Mouse (Mus musculus) left cerebral cortex, postnatal 14 days (tissue): Measurements from ENCODE around the gene Numb. TPM values are rescaled to one million over a fixed set of nuclear protein-coding genes. Genes with fewer than 3 reads are reported as not detected.
"Not testable (repeated sequence)": the region's sequence is repeated elsewhere in the genome, so short reads cannot be mapped to it uniquely, and the experiment has no call there.

ENCODE experiments used
- DNase-seq, 2 experiments: peaks; one replicate each; pipeline ENCODE4 v3.0.0; 2021 to 2022; ENCODE audit warnings: low spot score in 2 of 2, mixed read lengths in 1 of 2
- intact Hi-C: fragments of 180-260 bp; cut with DNase I; formaldehyde crosslinking; loops from one replicate; pipeline ENCODE4 v1.15.1; 2025
- long read RNA-seq, 2 experiments: library from polyadenylated mRNA; stranded (forward); transcript quantifications; one replicate each; pipeline ENCODE4 v2.0.0; 2021
- total RNA-seq, 2 experiments: library from RNA; stranded (reverse); gene quantifications; 2 replicates each; pipeline ENCODE4 v1.2.3; 2021

The Numb gene
- 10 to 100 TPM; 53.9 to 65.2 TPM for total RNA-seq
- long read RNA-seq, experiment 1, transcript Numb-204 (11 exons, 3,549 nt) = major isoform, 9 of 45 reads
- long read RNA-seq, experiment 1, partial matches to known transcripts = 9 of 45 reads
- long read RNA-seq, experiment 1, other reads (novel, unspliced or antisense) = 27 of 45 reads
- long read RNA-seq, experiment 2, transcript Numb-204 (11 exons, 3,549 nt) = major isoform, 14 of 46 reads
- long read RNA-seq, experiment 2, partial matches to known transcripts = 3 of 46 reads
- long read RNA-seq, experiment 2, other reads (novel, unspliced or antisense) = 29 of 46 reads

DNA sequence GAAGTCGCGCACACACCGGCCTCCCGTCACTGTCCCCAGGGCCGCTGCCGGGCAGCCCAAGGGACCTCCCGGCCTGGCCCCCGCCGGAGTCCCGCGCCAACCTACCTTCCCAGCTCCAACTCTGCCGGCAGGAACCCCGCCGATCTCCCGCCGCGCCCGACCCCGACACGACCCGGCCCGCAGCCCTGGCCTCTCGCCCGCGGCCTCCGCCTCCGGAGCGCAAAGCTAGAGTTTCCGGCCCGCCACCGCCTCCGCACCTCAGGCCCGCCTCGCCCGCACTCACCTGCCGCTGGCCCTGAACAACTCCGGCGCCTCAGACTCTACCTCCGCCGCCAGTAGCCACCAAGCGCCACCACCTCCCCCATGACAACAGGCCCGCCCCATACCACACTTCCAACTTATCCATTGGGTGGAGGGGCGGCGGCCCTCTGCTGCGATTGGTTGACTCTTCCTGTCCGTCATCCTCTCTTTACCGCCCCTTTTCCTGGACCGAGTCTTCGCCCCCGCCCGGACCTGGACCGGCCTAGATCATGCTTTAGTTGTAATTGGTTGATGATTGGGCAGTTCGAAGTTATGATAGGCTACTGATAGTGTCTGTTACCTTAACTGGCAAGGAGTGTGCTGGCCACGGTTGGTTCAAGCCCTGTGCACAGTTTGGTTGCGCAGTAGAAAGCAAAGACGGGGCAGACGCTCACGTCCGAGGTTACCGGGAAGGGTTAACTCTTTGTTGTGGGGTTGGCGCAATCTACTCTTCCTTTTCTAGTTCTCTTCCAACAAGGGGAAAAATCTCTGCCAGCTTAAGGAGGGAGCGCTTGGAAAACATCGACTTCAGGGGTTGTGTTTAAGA, at the start of gene Numb:
Numb (minus strand) TSS at position 400 of the 847 bp plus-strand sequence.
- intact Hi-C loops = loop anchor here (5.0 to 10.0 kb wide), 2 partner anchors 39 to 67 kb away; no protein-coding TSS in a partner anchor
- peak; percentile 99 for DNase-seq

DNA sequence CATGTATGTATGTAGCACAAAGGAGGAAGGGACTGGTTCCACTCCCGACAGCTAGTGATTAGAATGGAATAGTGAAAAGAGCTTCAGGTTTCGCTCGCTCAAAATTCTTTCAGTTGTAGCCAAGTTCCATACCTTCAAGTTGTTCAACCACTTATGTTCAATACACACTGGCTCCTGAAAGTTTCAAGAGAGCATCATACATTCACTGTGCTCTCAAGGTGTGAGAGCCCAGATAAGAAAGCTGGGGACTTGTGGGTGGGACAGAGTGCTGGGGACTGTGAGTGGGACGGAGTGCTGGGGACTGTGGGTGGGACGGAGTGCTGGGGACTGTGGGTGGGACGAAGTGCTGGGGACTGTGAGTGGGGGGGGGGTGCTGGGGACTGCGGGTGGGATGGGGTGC, 43.5 kb upstream of the Numb start:
- DNase-seq = no peak
- intact Hi-C loops = no loop called here

DNA sequence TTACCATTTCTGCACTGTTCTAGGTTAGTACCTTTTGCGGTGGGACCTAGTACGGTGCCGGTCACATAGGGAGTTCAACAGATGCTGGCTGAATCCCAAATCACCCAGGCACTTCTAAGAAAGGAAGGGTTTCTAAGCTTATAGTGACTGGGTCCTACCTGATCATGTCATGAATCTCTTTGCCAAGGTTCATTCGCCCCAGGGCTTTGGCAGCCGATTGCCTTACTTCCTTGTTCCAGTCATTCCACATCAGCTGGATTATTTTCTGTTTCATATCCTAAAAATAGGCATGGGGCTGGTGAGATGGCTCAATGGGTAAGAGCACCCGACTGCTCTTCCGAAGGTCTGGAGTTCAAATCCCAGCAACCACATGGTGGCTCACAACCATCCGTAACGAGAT, 36.5 kb upstream of the Numb start:
- DNase-seq = no peak
- intact Hi-C loops = loop anchor here (10.0 kb wide), 1 partner anchor 243 kb away; no protein-coding TSS in a partner anchor

DNA sequence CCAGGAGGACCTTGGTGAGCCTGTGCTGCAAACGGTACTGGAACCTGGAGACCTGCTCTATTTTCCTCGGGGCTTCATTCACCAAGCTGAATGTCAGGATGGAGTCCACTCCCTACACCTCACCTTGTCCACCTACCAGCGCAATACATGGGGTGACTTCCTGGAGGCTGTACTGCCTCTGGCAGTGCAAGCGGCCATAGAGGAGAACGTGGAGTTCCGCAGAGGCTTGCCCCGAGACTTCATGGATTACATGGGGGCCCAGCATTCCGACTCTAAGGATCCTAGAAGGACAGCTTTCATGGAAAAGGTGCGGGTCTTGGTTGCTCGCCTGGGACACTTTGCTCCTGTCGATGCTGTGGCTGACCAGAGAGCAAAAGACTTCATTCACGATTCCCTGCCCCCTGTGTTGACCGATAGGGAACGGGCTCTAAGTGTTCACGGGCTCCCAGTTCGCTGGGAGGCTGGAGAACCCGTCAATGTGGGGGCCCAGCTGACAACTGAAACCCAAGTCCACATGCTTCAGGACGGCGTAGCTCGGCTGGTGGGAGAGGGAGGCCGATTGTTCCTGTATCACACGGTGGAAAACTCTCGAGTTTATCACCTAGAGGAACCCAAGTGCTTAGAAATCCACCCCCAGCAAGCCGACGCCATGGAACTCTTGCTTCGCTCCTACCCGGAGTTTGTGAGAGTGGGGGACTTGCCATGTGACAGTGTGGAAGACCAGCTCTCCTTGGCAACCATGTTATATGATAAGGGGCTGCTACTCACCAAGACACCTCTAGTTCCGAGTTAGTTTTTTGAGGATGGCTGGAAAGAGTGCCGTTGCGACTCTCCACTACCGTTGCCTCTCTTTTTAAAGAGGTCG, 30.2 kb upstream of the Numb start:
- intact Hi-C loops = loop anchor here (10.0 kb wide), 1 partner anchor 237 kb away; no protein-coding TSS in a partner anchor

DNA sequence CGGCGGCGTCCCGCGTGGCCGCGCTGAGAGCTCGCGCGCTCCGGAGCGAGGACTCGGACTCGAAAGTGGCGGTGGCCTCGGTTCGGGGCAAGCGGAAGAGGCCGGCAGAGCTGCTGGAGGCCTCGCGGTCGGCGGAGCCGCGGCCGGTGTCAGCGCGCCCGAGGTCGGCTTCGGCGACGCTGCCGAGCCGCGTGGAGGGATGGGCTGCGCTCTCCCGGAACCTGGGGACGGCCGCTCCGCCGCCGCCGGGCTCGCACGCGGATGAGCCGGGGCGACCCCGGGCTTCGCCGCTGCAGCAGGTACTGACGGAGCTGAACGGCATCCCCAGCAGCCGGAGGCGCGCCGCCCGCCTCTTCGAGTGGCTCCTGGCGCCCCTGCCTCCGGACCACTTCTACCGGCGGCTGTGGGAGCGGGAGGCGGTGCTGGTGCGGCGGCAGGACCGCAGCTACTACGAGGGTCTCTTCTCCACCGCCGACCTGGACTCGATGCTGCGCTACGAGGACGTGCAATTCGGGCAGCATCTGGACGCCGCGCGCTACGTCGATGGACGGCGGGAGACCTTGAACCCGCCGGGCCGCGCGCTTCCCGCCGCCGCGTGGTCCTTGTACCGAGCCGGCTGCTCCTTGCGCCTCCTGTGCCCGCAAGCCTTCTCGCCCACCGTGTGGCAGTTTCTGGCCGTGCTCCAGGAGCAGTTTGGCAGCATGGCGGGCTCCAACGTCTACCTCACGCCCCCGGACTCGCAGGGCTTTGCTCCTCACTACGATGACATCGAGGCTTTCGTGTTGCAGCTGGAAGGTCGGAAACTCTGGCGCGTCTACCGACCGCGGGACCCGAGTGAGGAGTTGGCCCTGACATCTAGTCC, 29.3 kb upstream of the Numb start:
- peak; percentile 51 to 66 for DNase-seq
- intact Hi-C loops = loop anchor here (10.0 kb wide), 1 partner anchor 236 kb away; no protein-coding TSS in a partner anchor

More for the DNA sequence above, 30.2 kb upstream of the Numb start:
- DNase-seq = no peak

DNA sequence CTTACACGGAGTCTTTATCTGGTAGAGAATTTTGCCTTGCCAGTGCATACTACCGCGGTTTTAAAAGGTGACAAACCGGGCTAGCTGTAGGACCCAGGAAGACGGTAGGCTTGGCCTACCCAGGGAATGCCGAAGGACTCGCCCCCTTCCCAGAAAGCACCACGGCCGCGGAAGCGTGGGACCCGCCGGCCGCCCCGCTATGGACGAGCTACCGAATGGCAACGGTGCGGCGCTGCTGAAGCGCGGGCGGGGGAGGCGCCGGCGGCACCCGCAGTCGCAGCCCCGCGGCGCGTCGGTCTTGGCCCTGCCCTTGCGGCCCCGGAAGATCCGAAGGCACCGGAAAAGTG, 28.7 kb upstream of the Numb start, which contains the start of gene Riox1:
Riox1 (plus strand) TSS at position 116 of the 347 bp plus-strand sequence.
- intact Hi-C loops = loop anchor here (10.0 kb wide), 1 partner anchor 236 kb away; no protein-coding TSS in a partner anchor

DNA sequence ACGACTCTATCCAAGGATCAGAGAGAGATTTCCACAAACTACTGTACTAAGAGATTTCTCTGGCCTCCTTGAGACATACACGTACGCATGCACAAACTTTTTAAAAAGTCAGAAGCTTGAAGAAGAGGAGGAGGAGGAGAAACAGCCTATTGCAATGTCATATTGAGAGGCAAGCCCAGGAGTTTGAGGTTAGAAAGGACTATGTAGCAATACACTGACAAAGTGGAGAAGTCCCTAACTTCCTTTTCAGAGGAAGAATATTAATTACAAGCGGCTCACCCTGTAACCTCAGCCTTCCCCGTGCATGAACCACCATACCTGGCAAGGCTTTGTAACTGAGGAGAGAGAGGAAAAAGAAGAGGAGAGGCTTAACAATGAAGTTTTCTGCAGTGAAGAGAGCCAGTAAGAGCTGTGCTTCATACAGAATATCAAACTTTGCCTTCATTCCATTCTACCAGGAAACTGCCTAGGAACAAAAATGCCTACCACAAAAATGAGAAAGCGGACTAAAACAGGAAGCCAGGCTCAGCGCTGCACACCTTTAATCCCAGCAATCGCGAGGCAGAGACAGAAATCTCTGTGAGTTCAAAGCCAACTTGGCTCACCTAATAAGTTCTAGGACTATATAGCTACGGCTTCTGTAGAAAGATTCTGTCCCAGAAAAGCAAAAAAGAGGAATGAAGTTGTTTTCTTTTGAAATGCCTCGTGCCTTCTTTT, 28.2 kb upstream of the Numb start:
- intact Hi-C loops = loop anchor here (10.0 kb wide), 1 partner anchor 235 kb away; no protein-coding TSS in a partner anchor
- DNase-seq = no peak

More for the DNA sequence above, 28.7 kb upstream of the Numb start, which contains the start of gene Riox1:
- DNase-seq = peak; percentile 79 to 86

DNA sequence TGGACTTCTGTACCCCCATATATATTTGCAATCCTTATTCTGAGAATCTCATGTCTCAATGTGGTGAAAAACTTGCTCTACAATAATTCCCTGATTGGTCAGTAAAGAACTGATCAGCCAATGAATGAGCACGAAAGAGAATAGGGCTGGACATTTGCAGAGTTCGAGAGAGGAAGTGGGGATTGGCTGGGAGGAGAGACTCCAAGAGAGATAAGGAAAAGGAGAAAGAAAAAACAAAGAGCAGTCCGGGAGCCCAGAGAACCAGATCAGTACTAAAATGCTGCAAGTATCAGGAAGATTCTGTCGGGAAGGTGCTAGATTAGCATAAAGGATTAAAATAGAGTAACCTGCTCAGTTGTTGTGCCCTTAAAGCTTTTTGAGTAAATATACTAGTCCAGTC, 27.3 kb upstream of the Numb start:
- no peak for DNase-seq
- intact Hi-C loops = no loop called here

DNA sequence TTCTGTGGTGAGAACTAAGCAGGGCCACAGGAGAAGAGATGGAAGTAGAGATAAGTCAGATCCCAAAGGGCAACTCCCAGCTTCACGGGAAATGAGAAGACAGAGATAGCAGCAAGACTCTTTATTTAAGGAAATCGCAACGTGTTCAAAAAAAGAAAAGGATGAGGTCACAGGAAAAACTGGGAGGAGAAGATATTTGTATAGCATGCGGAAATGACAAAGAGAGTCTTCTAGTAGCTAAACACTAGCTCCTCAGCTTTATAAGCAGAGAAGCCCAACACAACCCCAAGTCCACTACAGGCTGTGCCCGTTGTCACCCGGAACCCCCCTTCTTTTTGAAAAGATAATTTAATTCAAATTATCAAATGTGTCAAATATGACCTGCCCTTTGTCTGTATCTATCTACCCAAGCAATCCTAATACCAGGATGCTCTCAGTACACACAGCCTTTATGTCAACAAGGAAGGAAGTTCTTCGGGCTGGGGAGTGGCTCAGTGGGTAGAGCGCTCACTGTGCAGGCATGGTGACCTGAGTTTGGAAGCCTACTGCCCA, 25.6 kb upstream of the Numb start:
- DNase-seq = no peak
- intact Hi-C loops = no loop called here

DNA sequence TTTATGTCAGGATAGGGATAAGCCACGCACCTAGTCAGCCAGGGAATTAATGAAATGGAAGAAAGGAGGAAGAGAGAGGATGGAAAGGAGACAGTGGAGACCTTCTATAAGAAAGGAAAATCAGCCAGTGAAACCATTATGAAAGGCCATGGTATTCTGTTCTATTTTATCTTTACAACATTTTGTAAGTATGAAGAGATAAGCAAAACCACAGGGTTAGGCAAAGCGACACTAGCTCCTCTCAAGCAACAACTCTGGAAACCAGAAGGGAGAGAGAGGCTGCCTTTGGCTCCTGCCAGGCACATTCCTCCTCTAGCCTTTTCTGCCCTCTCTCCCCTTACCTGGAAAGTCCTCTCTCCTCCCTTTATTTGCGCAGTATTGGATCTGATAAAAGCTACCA, 20.2 kb upstream of the Numb start:
- DNase-seq = no peak
- intact Hi-C loops = no loop called here

DNA sequence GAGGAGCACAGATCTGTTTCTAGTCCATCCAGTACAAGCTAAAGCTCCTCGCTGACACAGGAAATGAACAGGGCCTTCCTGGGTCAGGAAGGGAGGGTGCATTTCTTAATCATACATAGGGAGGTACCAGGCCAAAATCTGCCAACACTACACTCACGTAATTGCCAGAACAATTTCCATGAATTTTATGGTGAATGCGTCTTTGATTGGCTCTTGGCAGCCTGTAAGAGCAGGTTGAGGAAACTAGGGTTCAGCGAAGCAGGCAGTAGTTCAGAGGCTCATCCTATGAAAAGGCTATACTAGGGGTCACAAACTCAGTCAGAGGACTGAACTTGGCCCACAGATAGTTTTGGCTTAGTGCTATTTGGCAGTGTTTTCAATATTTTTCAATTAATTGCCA, 18.3 kb upstream of the Numb start:
- DNase-seq = no peak
- intact Hi-C loops = no loop called here

DNA sequence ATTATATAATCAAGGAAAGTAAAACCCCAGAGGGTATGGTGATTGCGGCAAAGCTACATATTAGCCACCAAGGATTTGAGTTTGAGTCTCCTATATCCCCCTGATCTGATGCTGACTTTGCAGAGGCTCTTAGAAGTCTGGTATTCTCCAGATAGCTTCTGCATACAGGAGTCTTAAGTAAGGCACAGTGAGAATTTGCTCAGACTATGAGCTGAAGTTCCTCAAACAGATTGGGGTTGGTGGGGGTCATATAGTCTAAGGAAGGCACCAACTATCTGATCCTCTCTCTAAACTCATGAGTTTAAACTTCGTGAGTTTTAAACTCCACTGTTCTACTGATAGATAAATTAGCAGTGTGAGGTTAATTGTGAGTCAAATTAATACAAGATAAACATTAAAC, 17.6 kb upstream of the Numb start:
- DNase-seq = no peak
- intact Hi-C loops = no loop called here

DNA sequence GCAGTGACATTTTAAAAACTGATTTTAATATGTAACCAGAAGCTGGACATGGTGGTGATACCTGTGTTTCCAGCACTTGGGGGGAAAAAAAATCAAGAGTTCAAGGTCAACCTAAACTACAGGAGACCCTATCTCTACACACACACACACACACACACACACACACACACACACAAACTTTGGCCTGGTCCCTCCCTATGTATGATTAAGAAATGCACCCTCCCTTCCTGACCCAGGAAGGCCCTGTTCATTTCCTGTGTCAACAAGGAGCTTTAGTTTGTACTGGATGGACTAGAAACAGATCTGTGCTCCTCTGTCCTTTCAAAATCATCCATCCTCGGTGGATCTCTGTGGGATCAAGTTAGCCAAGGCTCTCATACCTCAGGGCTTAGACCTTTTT, 16.9 kb upstream of the Numb start:
- intact Hi-C loops, DNase-seq: not testable (repeated sequence)

DNA sequence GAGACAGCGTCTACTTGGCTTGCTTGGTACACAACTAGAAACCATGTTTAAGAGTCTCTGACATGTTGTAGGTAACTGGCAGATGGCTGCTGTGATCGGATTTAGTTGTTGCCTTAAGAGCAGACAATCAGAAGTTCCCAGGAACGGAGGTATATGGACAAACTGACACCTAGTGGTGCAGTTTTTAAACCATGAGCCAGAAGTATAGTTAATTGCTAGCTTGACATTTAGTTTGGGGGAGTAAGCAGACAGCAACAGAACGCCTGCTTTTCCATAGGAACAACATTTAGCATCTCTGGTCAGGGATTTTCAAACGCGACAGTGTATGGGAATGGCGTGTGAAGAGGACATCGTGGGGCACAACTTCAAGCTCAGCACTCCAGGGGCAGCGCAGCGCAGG, 15.9 kb upstream of the Numb start:
- intact Hi-C loops = no loop called here
- DNase-seq = peak in 1 of 2 experiments; percentile 45

DNA sequence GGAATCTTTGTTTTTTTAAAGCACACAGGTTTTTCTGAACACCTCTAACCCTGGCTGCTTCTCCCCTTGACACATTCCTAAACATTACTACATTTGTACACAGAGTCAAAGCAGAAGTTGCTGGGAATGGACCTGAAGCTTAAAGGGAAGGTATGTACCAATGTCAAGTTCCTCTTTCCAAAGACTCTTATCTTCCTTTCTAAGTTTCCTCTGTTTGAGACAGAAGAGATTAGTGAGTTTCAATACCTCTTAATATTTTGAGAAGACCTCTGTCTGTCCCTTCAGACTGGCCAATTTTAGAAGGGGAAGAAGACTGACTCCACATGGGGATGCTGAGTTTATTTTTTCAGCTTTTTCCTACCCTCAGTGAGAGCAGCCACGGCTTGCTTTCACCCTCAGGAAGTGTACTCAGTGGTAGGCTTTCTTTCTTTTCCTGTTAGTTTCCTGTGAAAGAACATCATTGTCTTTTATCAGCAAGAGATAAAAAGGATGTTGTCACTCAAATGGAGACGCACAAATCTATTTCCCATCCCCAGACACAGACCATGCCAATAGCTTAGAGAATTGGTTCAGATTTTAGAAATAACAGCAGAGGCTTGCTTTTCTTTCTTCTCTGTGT, 7.6 kb upstream of the Numb start:
- intact Hi-C loops = loop anchor here (10.0 kb wide), 1 partner anchor 74 kb away; no protein-coding TSS in a partner anchor
- DNase-seq = no peak

DNA sequence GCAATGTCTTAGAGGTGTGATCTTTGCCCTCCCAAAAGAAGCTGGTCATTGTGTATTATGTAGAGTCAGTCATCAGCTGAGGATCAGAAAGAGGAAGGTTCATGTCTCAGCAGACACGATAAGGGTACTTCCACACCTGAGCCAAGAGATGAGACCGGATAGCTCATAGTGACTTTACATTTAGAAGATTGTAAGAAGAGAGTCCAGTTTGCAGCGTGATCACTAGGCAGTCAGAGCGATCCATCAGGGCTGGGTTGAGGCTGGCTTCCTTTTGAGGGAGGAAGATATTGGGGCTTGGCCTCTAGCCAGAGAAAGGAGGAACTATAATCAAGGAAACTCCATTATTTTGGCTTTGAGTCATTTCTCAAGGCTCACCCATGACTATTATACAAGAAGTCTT, 6.0 kb upstream of the Numb start:
- intact Hi-C loops = loop anchor here (10.0 kb wide), 1 partner anchor 73 kb away; no protein-coding TSS in a partner anchor

DNA sequence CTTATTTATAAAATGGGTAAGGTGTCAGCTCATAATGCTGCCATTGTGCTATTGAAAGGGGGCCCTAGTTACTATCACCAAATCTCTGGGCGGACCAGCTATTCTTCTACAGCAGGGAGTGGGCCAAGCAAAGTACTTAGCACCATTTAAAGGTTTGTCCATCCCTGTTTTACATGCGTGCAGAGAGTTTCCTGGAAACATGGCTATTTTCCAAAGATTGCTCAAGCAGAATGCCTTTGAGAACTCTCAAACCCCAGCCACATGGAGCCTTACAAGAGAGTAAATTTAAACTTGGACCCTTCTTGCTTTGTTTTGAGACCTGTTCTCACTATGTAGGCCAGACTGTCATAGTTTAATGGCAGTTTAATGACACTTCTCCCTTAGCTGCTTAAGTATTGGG, 4.3 kb upstream of the Numb start:
- intact Hi-C loops = loop anchor here (10.0 kb wide), 1 partner anchor 71 kb away; no protein-coding TSS in a partner anchor
- DNase-seq = no peak

More for the DNA sequence above, 6.0 kb upstream of the Numb start:
- no peak for DNase-seq
